Mouse (Mus musculus): ENCODE results near the gene Hemgn.

GRCm38 (mm10) chr4:46451240-46451757 is 38.0 kb upstream of the Hemgn start:
- TF ChIP-seq CTCF (IDR thresholded peaks at IDR 0.05; ENCODE audit: insufficient read depth, low read depth, low read length) (no peak), POLR2A (IDR thresholded peaks at IDR 0.05; ENCODE audit: insufficient read depth, low read depth, low read length) (no peak)
